Mouse (Mus musculus) urinary bladder, postnatal 4 days (tissue): ENCODE measurements around the gene Hpse2.

Experiments used
- DNase-seq, 2 experiments: peaks; one replicate each; pipeline ENCODE4 v3.0.0; 2021 to 2022; ENCODE audit warnings: low spot score in 2 of 2

Hpse2 gene

DNA sequence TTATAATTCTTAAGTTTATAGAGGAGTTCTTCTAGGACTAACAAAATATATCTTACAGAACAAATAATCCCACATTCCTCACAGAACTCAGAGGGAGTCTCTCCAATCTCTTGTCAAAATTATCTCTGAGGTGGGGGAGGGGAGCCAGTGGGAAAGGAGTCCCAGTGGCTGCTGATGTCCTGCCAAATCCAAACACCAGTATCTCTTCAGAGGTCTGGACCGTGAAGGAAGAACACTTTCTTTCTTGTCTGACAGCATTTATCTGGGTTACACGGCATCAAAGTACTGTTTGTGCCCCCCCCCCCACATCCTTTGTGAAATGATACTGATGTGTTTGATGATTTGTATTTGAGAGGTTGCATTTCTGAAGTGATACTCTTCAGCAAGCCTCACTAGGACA lies 213.3 kb downstream of the Hpse2 start:
- DNase-seq: peak; percentile 34 to 60

DNA sequence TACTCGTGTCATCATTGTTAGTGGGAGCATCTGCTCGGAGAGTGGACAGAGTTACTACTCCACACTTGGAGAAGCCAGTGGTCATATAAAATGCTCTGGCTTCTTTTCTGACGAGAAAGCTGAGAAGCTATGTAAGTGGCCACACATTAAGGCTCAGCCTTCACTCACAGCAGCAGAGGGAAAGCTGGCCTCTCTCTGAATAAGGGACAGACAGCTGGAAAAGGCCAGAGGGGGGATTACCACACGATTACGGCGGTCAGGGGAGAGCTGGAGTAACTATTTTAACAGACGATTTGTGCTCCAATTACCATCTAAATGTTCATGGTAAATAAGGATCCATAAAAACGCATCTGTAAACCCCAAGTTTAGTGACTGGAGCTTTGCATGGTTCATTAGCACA lies 232.1 kb downstream of the Hpse2 start:
- DNase-seq: no peak

DNA sequence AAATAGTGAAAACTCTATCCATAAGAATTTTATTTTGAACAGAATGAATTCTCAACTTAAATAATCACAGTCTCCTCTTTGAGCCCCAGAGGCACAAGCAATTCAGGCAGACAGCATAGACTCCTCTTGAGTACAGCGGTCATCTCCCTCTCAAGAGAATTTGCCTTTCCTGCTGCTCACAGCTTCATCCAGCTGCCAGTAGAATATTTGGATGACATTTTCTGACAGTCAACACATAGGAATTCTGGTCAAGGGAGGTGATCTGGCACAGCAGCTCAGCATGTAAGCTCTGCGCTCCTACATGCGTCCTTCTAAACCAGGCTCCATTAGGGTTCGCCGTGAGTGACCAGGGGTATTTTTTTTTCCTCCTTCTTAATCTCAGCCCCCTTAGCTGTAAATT lies 232.6 kb downstream of the Hpse2 start:
- no peak for DNase-seq

DNA sequence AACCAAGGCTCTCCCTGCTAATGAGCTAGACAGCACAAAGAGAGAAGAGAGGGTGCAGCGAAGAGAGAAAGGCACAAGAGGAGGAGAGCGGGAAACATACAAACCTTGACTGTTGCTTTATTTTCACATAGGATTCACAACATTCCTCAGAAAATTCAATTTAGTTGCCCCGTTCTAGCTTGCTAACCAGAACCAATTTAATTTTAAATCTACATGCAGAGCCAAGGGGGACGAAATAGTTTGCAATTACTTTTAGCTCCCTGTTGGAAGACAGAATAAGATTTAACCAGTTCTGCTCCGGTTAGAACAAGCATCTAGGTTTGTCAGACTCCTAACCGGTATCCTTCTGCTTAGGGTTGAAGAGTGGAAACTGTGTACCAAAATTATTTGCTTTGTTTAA lies 240.3 kb downstream of the Hpse2 start:
- DNase-seq: no peak

DNA sequence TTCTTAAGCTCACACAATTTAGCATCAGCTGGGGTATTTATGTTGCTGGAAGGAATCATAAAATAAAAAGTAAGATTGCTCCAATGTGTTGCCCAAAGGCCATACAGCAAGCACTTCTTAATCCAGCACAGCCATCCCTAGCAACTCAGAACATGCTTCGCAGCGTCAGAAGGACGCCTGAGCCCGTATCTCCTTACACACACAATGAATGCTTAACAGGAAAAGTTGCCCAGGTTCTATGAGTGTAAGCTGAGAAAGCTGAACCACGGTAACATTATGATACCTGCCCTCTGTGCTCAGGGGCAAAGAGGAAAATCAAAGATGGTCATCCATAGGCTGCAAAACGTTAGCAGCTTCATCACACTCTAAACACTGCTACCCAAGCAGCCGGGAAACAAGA lies 241.3 kb downstream of the Hpse2 start:
- DNase-seq: no peak

DNA sequence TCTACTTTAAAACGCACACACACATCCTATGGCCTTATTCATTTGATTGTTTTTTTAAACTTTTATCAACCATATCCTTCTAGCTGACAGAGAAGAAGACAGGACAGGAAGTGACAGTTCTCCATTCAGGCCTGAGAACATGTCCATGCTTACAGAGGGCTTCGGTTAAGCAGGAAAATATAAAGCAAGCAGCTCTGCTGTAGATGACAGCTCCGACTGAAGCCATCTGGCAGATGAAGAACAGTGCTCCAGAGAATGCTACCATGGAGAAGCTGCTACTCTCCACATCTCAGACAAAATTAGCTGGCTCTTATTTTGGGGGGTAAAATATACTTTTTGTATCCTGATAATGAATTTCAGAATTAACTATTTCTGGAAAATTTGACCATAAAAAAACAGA lies 246.5 kb downstream of the Hpse2 start:
- DNase-seq: no peak

DNA sequence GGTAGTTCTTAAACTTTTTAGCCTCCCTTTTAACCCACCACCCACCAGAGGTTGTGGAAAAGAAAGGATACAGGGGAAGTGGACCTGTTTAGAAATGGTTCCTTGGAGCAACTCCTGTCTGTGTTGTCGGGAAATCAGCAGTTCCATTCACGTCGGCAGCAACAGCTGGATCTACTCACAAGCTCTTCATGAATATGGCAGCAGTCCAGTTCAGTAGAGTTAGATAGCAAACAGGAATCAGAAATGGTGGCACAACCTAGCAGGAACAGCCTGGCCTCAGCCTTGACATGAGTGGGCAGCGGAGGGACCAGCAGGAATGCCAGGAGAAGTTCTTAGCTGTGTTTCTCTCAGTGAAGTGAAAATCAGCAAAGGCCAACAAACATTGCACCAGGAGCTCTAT lies 278.4 kb downstream of the Hpse2 start:
- DNase-seq: no peak

DNA sequence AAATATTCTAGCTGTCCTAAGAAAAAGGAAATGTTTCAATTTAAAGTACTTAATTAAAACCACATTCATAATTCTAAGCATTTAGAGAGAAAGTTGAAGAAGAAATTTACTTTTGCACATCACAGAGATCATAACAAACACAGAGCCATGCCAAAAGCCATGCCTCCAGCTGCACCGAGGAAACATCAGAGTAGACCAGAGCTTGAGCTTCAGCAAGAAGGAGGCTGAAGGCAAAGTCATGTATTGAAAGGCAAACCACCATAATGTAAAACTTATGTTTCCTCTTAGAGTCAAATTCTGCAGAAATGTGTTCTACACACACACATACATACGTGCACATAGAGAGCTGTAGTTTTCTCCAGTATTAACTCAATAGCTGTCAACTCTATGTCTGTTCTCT lies 291.2 kb downstream of the Hpse2 start:
- DNase-seq: no peak

DNA sequence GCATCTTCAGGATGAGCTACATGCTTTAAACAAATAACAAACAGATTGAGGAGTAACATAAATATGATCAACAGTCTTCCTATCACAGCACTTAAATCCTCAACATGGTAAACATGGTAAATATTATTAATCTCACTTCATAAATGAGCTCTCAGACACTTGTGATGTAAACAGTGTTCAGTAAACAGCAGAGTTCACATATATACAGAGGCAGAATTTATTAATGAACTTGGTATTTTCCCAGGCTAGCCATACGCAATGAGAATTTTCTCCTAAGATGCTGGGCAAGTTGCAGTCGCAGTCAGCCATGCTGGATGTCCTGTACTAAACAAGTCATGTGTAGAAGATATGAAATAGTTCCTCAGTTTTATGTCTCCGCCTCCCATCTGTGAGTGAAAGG lies 300.9 kb downstream of the Hpse2 start:
- DNase-seq: no peak

DNA sequence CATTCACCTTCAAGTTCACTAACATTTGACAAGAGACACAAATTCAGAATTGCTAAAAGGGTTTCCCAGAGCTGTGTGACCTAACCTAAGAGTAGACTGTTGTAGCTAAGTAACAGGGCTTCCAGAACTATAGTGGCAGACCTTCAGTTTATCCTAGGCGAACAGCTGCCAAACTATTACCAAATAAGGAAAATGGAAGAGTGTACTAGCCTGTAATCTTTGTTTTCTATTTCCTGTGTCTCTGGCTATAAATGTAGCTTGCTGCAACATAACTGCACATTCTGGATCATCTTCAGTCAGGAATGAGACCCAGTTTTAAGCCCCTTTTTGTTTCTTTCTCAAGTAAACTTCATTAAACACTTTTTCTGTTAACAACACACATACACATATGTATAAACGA lies 324.0 kb downstream of the Hpse2 start:
- DNase-seq: no peak

DNA sequence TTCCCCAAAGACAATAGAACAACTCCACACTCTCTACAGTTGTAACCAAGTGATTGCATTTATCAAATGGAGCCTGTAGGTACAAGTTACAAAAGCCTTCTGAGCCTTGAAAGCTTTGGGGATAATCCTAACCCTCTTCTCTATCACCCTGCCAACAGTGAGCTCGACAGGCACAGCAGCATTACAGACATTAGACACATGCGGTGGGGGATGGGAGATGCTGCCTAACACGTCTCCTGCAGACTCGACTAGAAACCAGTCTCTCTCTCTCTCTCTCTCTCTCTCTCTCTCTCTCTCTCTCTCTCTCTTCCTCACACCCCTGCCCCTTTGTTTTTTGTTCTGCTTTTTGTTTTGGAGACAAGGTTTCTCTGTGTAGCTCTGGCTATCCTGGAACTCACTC lies 343.6 kb downstream of the Hpse2 start:
- no peak for DNase-seq

DNA sequence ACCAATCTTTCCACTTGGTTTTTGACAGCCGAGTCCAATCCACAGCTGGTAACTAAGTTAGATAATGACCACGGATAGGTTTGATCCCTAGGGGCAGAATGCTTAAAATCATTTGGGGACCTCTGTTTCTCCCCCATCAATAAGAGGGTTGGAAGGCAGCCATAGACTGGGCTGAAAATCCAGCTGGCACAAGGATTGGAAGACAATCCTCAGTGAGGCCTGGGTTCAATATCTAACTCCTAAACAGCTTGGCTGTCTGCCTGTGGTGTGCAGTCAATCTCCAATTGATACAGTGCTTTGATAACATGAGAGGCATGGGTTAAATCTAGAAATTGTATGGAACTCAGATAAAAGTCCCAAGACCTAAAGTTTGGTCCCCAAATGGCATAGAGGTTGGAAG lies 345.4 kb downstream of the Hpse2 start:
- no peak for DNase-seq

DNA sequence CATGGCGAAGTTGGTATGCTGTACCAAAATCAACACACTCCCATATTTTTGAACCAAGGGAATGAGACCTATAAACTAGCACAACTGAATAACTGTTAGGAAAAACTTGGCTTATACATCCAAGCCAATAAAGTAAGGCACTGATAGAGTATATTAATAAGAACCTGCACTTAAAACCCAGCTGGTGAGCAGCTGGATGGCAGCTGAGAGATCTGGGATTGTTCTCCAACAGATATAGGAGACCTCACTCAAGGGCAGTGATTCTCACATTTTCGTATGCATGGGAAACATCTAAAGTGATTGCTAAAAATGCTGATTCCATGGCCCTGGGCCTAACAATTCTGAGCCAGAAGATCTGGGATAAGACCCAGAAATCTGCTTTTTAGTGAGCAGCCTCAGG lies 345.9 kb downstream of the Hpse2 start:
- no peak for DNase-seq

DNA sequence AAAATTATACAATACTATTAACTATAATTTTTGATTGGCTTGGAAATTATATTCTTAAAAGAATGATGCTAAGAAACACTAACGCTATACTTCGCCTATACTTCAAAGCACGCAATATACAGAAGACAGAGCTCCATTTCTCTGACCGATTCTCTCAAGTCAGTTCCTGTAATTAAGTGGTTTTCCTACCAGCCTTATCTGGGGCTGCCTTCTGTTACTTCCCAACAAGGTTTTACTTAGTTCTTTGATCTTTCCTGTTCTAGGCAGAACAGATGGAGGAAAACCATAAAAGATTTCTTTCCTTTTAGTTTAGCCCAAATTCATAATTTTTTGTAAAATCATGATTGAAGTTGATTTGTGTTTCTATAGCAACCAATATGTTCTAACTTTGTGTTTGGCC lies 351.8 kb downstream of the Hpse2 start:
- DNase-seq: no peak

DNA sequence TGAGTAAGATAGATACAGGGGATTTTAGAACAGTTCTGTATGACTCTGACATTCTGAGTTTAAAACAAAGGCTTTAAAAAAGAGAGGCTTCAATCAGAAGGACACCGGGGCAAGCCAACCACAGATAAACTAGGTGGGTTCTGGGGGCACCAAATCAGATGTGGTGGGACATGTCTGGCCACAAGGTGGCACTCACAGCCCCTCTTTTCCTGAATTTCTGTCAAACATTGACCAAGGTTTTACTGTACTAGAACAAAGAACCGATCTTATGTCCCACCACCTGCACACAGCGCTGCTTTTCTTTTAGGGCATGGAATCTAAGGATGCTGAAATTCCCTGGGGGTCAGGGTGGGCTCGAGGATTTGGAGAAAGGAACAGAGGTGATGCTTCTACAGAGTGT lies 360.9 kb downstream of the Hpse2 start:
- peak in 1 of 2 experiments; percentile 23 for DNase-seq

DNA sequence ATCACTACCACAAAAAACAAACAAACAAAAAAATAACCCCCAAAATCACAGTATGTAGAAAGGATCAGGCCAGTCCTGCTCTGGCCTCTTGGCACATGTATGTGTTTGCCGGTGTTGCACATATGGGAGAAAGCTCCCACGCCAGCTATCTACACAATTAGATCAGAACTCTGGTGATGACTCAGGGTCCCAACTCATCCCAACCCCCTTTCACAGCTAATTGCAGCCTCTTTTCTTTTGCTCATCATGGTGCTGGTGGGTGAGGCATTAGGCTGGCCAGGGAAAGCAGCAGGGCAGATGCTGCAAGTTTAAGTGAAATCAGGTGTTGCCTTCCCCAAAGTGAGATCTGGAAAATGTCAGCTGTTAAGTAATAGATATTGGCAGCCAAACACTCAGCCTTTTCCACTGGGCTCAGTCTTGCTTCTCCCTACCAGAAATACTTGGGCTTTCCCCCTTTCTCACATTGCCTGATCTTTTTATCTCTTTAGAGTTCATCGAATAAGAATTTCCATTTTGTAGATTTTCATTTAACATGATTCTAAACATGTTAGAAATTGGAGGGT lies 365.5 kb downstream of the Hpse2 start:
- DNase-seq: no peak

DNA sequence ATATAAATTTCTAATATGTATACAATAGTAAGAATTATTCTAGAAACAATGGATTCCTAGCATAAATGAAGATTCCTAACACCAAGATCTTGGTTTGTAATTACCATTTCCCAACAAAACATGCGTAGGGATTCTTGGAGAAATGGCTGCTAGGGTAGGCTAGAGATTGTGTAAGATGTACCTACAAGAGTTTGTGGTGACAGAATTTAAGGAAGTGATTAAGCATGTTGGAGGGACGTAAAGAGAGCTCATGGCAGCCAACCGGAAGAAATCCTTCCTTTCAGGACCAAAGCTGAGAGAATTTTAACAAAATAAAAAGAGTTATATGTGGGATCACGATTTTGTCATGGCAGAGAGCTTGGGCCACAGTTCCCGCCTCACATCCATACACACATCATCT lies 369.4 kb downstream of the Hpse2 start:
- no peak for DNase-seq

DNA sequence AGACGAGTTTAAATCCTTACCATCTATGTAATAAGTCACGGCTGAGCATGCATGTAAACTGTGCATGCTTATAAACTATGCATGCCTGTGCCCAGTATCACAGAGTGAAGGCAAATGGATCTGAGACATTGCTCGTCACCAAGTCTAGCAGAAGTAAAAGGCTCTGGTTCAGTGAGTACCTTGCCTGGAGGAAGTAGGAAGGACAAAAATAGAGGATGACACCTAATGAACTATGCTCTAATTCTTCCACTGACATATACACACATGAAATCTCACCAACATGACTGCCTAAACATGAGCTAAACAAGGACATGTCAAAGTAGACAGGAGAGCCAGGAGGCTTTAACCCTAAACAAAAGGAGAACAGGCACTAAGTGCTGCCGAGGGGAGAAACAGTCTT lies 391.7 kb downstream of the Hpse2 start:
- DNase-seq: no peak

DNA sequence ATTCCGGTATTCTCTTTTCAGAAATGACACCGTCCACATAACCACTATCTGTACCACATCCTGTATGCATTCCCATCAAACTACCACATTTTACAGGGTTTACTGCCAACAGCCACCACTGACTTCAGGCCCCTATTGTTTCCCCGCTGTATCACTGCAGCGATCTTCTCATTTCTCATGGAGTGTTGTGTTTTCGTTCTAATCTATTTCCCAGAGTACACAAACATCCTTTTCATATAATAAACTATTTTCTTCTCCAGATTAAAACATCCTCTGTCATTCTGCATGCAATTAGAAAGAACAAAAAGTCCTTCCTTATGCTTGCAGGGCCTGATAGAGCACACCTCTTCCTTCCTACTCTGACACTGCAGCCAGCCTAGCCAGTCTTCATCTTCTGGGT lies 399.3 kb downstream of the Hpse2 start:
- no peak for DNase-seq

DNA sequence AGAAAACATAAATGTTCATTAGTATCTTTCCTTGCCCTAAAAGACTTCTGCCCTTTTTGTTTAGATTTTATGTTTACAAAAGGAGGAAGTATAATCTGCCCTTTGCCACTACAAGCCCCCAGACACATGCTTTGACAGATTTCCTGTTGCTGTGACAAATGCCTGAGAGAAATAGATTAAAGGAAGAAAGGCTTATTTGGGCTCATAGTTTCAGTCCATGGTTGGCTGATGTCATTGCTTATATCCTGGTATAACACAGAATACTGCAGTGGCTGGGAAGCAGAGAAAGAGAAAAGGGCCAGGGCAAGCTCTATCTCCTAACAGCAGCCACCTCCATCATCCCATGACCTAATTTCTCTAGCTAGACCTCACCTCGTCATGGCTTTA lies 401.8 kb downstream of the Hpse2 start:
- DNase-seq: no peak

DNA sequence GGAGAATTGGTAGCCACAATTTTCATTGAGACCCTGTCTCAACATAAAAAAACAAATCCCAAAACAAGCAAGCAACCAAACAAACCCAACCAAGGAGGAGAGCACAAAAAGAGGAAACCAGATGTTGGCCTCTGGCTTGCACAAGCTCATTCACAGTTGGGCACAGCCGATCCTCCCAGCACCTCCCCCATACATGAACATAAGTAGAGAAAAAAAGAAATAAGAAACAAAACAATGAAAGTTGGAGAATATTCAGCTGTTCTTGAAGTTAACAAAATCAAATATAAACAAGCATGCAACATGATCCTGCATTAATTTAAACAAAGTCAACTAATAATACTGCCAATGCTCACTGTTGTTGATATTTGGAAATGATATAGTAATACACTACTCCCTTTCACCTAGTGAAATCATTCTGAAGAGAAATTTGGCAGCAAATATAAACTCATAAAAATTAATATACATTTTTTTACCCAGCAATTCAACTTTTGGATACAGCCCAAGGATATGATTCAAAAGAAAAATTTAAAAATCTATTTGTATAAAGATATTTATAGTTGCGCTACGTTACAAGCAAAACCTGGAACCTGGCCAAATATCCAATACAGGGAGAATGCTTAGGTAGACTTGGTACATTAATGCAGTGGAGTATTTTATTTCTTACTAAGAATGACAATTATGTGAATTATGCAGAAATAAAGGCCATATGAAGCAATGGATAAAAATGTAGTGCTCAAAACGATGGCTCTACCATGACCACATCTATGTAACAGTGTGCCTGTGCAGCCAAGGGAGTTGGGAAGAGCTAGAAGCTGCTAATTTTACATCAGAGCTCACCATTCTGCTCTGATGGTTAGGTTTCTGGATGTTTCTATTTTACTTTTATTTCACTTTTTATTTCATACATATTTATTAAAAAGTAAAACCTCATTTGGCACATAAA lies 402.5 kb downstream of the Hpse2 start:
- DNase-seq: no peak

DNA sequence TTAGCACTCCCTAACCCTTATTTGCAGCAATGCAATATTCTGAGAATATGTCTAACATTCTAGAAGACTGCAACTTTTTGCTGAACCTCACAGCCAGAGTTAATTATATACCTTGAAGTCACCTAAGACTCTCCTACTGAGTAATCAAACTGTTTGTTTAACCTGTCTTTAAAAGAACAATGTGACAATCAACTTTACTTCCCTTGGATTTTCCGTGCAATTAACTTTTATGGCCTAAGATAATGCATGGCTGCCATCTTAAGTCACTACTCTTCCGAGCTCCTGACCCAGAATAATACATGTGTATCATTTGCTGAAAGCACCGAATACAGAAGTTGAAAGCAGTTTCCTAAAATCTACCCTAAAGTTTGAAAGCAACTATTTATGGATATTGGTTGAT lies 407.6 kb downstream of the Hpse2 start:
- no peak for DNase-seq

DNA sequence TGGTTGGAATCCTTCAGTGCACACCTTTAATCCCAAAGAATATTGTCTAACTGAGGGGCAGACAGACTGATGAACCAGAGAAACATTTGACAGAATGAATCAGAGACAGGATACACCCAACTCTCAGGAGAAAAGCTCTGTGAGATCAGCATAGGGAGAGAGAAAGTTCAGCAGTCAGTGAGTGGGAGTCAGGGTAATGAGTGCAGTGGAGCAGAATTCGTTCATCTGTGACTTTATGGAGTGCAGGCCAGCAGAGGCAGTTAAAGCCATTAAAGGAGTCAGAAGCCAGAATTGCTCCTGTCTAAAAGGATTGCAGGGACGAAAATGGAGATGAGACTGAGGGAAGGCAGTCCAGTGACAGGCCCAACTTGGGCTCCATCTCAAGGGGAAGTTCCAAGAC lies 410.2 kb downstream of the Hpse2 start:
- no peak for DNase-seq

DNA sequence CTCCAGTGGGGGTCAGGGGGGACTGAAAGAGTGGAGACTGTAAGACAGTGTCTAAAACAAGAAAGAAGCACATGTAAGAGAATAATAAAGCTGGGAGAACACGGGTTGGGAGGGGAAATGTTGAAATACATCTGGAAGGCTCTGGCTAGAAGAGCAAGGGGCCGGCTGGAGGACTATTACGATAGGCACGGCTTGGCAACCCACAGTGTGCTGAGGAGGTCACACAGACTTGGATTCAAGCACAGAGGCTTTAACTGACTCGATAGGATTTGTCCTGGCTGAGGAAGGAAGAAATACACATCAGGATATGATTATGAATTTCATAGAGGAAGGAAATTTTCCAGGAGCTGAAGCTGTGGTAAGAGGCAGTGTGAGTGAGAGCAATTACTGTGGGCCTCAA lies 414.4 kb downstream of the Hpse2 start:
- no peak for DNase-seq
